Mouse (Mus musculus) ES-Bruce4 (cell line): ENCODE data around the gene Tax1bp1. TPM values are rescaled to one million over a fixed set of nuclear protein-coding genes. Genes with fewer than 3 reads are reported as not detected.

ENCODE experiments used
- H3K27ac ChIP-seq: 2 replicates; pipeline ENCODE4 v1.5.1; 2012; ENCODE audit warnings: low read length, inconsistent platforms; ENCODE audit not compliant: insufficient read depth
- H3K27me3 ChIP-seq: 2 replicates; pipeline ENCODE4 v1.6.1; 2012; ENCODE audit warnings: mild to moderate bottlenecking, low read length, inconsistent platforms; ENCODE audit not compliant: control insufficient read depth, poor library complexity, insufficient read depth, severe bottlenecking
- H3K36me3 ChIP-seq: 2 replicates; pipeline ENCODE4 v1.6.1; 2012; ENCODE audit warnings: inconsistent platforms, mild to moderate bottlenecking, low read length, moderate library complexity; ENCODE audit not compliant: control insufficient read depth, poor library complexity, insufficient read depth, severe bottlenecking
- H3K4me1 ChIP-seq: one replicate; pipeline ENCODE4 v1.8.1; 2011; ENCODE audit warnings: low read length; ENCODE audit not compliant: control insufficient read depth, insufficient read depth
- H3K4me3 ChIP-seq: 2 replicates; pipeline ENCODE4 v1.5.1; 2011; ENCODE audit warnings: low read depth, mild to moderate bottlenecking, low read length
- H3K9ac ChIP-seq: 2 replicates; pipeline ENCODE4 v1.6.1; 2012; ENCODE audit warnings: low read depth, mild to moderate bottlenecking, inconsistent platforms; ENCODE audit not compliant: poor library complexity, severe bottlenecking
- H3K9me3 ChIP-seq: replicated peaks from 2 replicates; pipeline ENCODE4 v1.6.1; 2012; ENCODE audit warnings: mild to moderate bottlenecking, low read length, inconsistent platforms; ENCODE audit not compliant: control insufficient read depth, poor library complexity, insufficient read depth, severe bottlenecking
- CTCF ChIP-seq: IDR thresholded peaks from one replicate; pipeline ENCODE4 v1.8.1; 2011; ENCODE audit warnings: low read depth, low read length
- EP300 ChIP-seq: IDR thresholded peaks from 2 replicates; pipeline ENCODE4 v1.6.1; 2011; ENCODE audit warnings: low read depth, low read length; ENCODE audit not compliant: insufficient read depth
- POLR2A ChIP-seq: IDR thresholded peaks from one replicate; pipeline ENCODE4 v1.8.1; 2011; ENCODE audit warnings: low read length; ENCODE audit not compliant: insufficient read depth
- polyA plus RNA-seq: library from polyadenylated mRNA; stranded (reverse); fragments of >200 nt; gene quantifications from 2 replicates; pipeline ENCODE4 v1.2.4, GENCODE M21; 2011; ENCODE audit warnings: low read depth; ENCODE audit not compliant: missing spikeins, insufficient read depth, insufficient read length

Tax1bp1 gene
- polyA plus RNA-seq, 1 experiment, result 130 TPM

DNA sequence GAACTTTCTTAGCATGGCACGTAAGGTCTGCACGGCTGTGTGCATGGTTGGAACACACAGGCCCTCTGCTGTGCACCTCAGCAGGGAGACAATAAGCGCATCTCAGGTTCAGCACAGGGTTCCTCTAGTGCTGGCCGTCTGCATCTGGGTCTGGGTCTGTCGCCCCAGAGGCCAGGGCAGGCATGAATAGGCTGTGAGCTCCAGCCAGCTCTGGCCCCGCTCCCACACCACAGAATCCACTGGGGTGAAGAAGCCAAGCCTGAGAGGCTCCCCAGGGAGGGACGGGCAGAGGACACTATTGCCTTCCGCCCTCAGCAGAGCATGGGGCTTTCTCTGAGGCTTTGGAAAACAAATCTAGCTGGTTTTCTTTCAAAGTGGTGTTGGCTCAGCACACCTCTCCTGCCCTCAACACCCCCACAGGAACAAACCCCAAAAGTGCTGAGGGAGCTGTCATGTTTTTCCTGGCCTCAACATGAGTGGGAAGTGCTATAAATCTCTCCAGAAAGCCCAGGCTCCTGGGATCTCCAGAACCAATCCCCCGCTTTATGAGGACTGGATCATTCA lies 82.6 kb downstream of the Tax1bp1 start:
- Histone ChIP-seq H3K27ac (no peak overlapping the region), H3K27me3 (no peaks in the 10 kb centered on the region), H3K9ac (no peak overlapping the region), H3K4me1 (no peaks in the 10 kb centered on the region), H3K4me3 (no peak overlapping the region), H3K36me3 (no peaks in the 10 kb centered on the region), H3K9me3 (no peaks in the 10 kb centered on the region)
- no peak for TF ChIP-seq EP300
- no peak for TF ChIP-seq POLR2A
- TF ChIP-seq CTCF, result no peak

DNA sequence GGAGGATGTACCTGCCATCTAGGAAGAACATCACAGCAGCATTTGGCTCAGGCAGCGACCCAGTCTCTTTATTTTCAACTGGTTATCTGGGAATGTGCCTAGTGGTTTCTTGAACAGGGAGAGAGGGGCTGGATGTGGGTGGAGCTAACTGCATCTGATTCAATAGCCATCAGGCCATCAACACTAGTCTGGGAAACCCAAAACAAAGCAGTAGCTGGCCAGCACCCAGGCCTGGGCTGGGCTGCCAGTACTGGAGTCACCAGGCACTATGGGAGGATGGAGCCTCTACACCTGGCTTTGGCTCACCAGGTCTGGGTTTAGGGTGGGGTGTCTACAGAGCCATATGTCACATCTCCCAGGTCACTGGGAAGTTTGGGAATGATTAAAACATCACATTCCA lies 83.2 kb downstream of the Tax1bp1 start:
- H3K9me3 ChIP-seq, result no peaks in the 10 kb centered on the region
- TF ChIP-seq CTCF (no peak), POLR2A (no peak), EP300 (no peak)
- H3K4me1 ChIP-seq, result no peaks in the 10 kb centered on the region
- H3K27ac ChIP-seq, result no peak overlapping the region
- no peak overlapping the region for H3K9ac ChIP-seq
- H3K4me3 ChIP-seq, result no peak overlapping the region
- no peaks in the 10 kb centered on the region for H3K27me3 ChIP-seq
- H3K36me3 ChIP-seq, result no peaks in the 10 kb centered on the region

DNA sequence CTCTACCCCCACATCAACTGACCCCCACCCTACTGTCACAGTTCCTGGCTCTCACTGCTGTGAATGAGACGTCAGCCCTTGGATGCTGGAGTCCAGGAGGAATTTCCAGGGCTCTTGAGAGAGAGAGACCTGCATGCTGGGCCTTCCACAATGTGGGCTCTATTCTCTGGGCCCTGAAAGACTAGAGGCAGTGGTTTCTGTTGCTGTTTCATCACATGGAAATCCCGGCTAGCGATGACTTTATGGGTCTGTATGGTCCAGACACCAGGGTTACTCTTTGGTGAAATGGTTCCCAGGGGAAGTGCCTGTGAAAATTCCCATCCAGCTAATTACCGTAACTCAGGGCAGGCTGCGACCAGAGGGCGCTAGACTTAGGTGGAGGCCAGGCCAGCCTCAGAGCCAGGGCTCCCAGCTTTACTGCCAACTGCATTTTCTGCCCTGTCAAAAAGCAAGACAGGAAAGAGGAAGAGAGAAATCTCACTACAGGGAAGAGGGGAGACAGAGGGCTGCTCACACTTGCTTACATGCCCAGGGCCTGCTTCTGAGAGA lies 83.8 kb downstream of the Tax1bp1 start:
- H3K27me3 ChIP-seq, result no peaks in the 10 kb centered on the region
- no peaks in the 10 kb centered on the region for H3K9me3 ChIP-seq
- TF ChIP-seq EP300 (no peak), CTCF (peak; percentile 36), POLR2A (no peak)
- H3K9ac ChIP-seq, result no peak overlapping the region
- no peak overlapping the region for H3K27ac ChIP-seq
- no peak overlapping the region for H3K4me3 ChIP-seq
- no peaks in the 10 kb centered on the region for H3K36me3 ChIP-seq
- H3K4me1 ChIP-seq, result no peaks in the 10 kb centered on the region

DNA sequence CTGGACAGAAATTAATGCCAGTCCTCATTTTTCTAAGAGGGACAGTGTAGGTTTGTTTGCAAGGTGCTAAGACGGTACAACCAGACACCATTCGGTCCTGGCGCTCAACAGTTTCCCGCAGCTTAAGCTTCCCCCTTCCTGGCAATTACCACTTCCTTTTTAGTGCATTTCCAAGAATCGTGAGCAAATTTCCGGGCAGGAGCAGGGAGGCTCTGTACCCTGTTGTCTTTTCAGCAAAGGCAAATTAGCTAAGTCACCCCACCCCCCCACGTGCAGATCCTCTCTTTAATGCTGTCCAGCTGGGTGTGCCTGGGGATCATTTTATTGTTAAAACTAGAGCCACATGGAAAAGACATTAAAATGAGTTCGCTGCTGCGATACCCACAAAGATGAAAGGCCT lies 88.7 kb downstream of the Tax1bp1 start:
- Histone ChIP-seq H3K27ac (no peak overlapping the region), H3K36me3 (no peaks in the 10 kb centered on the region), H3K9ac (no peak overlapping the region), H3K4me3 (no peak overlapping the region), H3K4me1 (peaks cover 3% of the 10 kb centered on the region), H3K9me3 (no peaks in the 10 kb centered on the region), H3K27me3 (no peaks in the 10 kb centered on the region)
- TF ChIP-seq POLR2A, result no peak
- TF ChIP-seq CTCF, result no peak

- Histone ChIP-seq H3K36me3 (no peaks in the 10 kb centered on the region), H3K4me1 (peaks cover 3% of the 10 kb centered on the region), H3K4me3 (no peak overlapping the region), H3K27ac (no peak overlapping the region), H3K27me3 (no peaks in the 10 kb centered on the region), H3K9ac (no peak overlapping the region), H3K9me3 (no peaks in the 10 kb centered on the region)
- TF ChIP-seq EP300, result no peak
- no peak for TF ChIP-seq POLR2A
- no peak for TF ChIP-seq CTCF
Measured at GRCm38 (mm10) chr6:52805237-52805856, 91.8 kb downstream of the Tax1bp1 start.

Other genes starting within 250 kb of the Tax1bp1 start
- gene Hibadh, start 73.3 kb upstream of the Tax1bp1 start, polyA plus RNA-seq, result 106 and 115 TPM in 2 replicates